Mouse (Mus musculus) heart, embryonic 13.5 days (tissue): ENCODE data around the gene Gpd1. TPM values are rescaled to one million over a fixed set of nuclear protein-coding genes. Genes with fewer than 3 reads are reported as not detected.
A peak's percentile ranks its signal among the peaks of the same experiment; 100 is the strongest.
"Not testable (repeated sequence)": the region's sequence is repeated elsewhere in the genome, so short reads cannot be mapped to it uniquely, and the experiment has no call there.

Experiments
- ATAC-seq: fragments of 200-750 bp; cut with Nextera tagmentation; 2 replicates; pipeline ENCODE4 v1.8.0; 2017; ENCODE audit warnings: moderate TSS enrichment; ENCODE audit not compliant: insufficient number of reproducible peaks, low FRiP score, low TSS enrichment; ENCODE audit errors: extremely low read depth
- H3K27ac ChIP-seq: fragments of 300-500 bp; sonication (generic); replicated peaks from 2 replicates; pipeline ENCODE4 v1.5.1; 2015; ENCODE audit warnings: moderate library complexity, mild to moderate bottlenecking, inconsistent platforms
- H3K27me3 ChIP-seq: fragments of 300-500 bp; sonication (generic); replicated peaks from 2 replicates; pipeline ENCODE4 v1.6.1; 2015; ENCODE audit warnings: mild to moderate bottlenecking, inconsistent platforms
- H3K36me3 ChIP-seq: fragments of 300-500 bp; sonication (generic); 2 replicates; pipeline ENCODE4 v1.6.1; 2015; ENCODE audit warnings: mild to moderate bottlenecking, inconsistent platforms
- H3K4me1 ChIP-seq: fragments of 300-500 bp; sonication (generic); 2 replicates; pipeline ENCODE4 v1.6.1; 2015; ENCODE audit warnings: inconsistent platforms
- H3K4me2 ChIP-seq: fragments of 300-500 bp; sonication (generic); 2 replicates; pipeline ENCODE4 v1.6.1; 2015; ENCODE audit warnings: inconsistent platforms, mild to moderate bottlenecking, moderate library complexity
- H3K4me3 ChIP-seq: fragments of 300-500 bp; sonication (generic); 2 replicates; pipeline ENCODE4 v1.5.1; 2015; ENCODE audit warnings: moderate library complexity, mild to moderate bottlenecking, inconsistent platforms
- H3K9ac ChIP-seq: fragments of 300-500 bp; sonication (generic); 2 replicates; pipeline ENCODE4 v1.6.1; 2015; ENCODE audit warnings: inconsistent platforms, mild to moderate bottlenecking, moderate library complexity
- H3K9me3 ChIP-seq: fragments of 300-500 bp; sonication (generic); 2 replicates; pipeline ENCODE4 v1.6.1; 2016; ENCODE audit warnings: inconsistent platforms
- WGBS: fragments of 180-500 bp; shearing (Covaris S2); methylation state at CpG from one replicate; pipeline ENCODE4 v1.1.7; 2015; ENCODE audit warnings: mixed read lengths; 5-methylcytosine and 5-hydroxymethylcytosine counted together
- polyA plus RNA-seq: library from polyadenylated mRNA; unstranded; fragments of >200 nt; fragmentation: Nextera tagmentation; extraction: Ambion mirVana; gene quantifications from 2 replicates; pipeline ENCODE4 v1.2.1, GENCODE M21; 2015

Gpd1 gene
- polyA plus RNA-seq, 1 experiment from 2014 or later, result 1.3 TPM

- H3K4me1 ChIP-seq, result peaks cover 44% of the 10 kb centered on the region
- peaks cover 37% of the 10 kb centered on the region for H3K36me3 ChIP-seq
- peak overlapping the region; percentile 91 for H3K4me2 ChIP-seq
- H3K9ac ChIP-seq, result peak overlapping the region; percentile 79
- H3K27me3 ChIP-seq, result no peaks in the 10 kb centered on the region
- H3K9me3 ChIP-seq, result peaks cover 7% of the 10 kb centered on the region; the same call in 1 of the 2 replicates
- peak overlapping the region; percentile 98 for H3K4me3 ChIP-seq
- 6% methylated on average over 16 of the region's 16 CpGs for WGBS
- peak overlapping the region; percentile 96 for H3K27ac ChIP-seq
- ATAC-seq, result no peak
These were observed 7.1 kb downstream of the Gpd1 start for GRCm38 (mm10) chr15:99724292-99725021.

DNA sequence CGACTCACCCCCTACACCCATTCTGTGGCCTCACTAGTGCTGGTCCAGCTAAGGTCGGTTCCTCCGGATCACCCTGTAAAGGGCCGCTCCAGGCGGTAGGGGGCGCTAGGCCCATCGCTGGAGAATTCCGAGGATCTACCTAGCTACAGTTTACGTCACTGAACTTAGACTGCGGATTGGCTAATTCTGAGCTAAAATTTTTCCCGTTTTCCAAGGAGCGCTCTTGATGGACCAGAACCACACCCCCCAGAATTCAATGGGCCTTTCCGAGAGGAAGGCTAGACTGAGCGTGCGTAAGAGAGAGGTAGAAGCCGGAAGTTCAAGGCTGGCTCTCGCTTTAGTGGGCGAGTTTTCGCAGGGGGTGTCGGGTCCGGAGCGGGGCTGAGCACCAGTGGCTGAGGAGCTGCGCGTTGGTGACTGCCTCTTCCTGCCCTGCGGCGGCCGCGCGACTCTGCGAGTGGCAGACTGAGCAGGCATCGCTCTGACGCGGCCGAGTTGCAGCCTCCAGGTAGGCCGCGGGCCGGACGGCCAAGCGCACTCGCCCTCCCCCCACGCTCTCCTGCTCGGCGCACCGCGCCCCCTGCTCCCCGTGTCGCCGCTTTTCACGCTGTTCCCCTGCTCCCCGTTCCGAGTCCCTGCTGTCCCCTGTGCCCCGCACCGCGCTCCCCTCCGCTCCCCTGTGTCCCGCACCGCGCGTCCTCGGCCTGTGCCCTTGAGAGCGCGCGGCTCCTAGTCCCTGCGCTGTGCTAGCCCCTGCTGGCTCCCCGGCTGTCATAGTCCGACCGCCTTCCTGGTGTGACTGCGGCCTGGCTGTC lies 8.2 kb downstream of the Gpd1 start, which contains the start of gene Cox14:
Cox14 (plus strand) TSS at position 278 of the 815 bp plus-strand sequence.
- Histone ChIP-seq H3K4me1 (peaks cover 44% of the 10 kb centered on the region), H3K27ac (peak within 1 kb of the TSS; percentile 96), H3K4me2 (peak within 1 kb of the TSS; percentile 91), H3K9me3 (peaks cover 7% of the 10 kb centered on the region; the same call in 1 of the 2 replicates), H3K36me3 (peaks cover 43% of the 10 kb centered on the region), H3K4me3 (peak within 1 kb of the TSS; percentile 98), H3K9ac (peak within 1 kb of the TSS; percentile 98), H3K27me3 (no peaks in the 10 kb centered on the region)
- under 1% methylated on average over 56 of the region's 68 CpGs for WGBS
- ATAC-seq, result peak; percentile 89

DNA sequence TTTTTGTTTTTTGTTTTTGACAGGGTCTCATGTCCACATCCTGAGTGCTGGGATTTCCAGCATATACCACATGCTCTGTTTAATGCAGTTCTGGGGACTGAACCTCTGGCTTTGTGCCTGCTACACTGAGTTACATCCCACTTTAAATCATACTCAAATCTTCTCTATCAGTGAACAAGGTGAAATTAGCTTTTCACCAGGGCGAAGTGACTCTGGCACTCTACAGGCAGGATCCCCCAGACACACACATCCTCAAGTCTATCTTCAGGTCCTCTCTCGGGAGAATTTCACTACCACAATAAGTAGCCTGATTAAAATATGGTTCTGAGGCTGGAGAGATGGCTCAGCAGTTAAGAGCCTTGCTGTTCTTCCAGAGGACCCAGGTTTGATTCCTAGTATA lies 9.2 kb downstream of the Gpd1 start:
- H3K4me1 ChIP-seq, result peaks cover 44% of the 10 kb centered on the region
- H3K9me3 ChIP-seq, result peaks cover 7% of the 10 kb centered on the region; the same call in 1 of the 2 replicates
- peak overlapping the region; percentile 91 for H3K4me2 ChIP-seq
- peak overlapping the region; percentile 98 for H3K4me3 ChIP-seq
- 56% methylated on average over 2 of the region's 2 CpGs for WGBS
- peaks cover 42% of the 10 kb centered on the region for H3K36me3 ChIP-seq
- peak overlapping the region; percentile 98 for H3K9ac ChIP-seq
- peak overlapping the region; percentile 96; the same call in 1 of the 2 replicates for H3K27ac ChIP-seq
- no peak for ATAC-seq
- no peaks in the 10 kb centered on the region for H3K27me3 ChIP-seq

GRCm38 (mm10) chr15:99727039-99727438 lies 9.7 kb downstream of the Gpd1 start:
- not testable (repeated sequence) for H3K9me3 ChIP-seq, H3K27ac ChIP-seq, ATAC-seq, H3K9ac ChIP-seq, H3K27me3 ChIP-seq, H3K4me3 ChIP-seq
- H3K4me1 ChIP-seq, result peaks cover 39% of the 10 kb centered on the region
- WGBS, result 92% methylated on average over 5 of the region's 5 CpGs
- H3K4me2 ChIP-seq, result peak overlapping the region; percentile 91; the same call in 1 of the 2 replicates
- peaks cover 43% of the 10 kb centered on the region for H3K36me3 ChIP-seq

DNA sequence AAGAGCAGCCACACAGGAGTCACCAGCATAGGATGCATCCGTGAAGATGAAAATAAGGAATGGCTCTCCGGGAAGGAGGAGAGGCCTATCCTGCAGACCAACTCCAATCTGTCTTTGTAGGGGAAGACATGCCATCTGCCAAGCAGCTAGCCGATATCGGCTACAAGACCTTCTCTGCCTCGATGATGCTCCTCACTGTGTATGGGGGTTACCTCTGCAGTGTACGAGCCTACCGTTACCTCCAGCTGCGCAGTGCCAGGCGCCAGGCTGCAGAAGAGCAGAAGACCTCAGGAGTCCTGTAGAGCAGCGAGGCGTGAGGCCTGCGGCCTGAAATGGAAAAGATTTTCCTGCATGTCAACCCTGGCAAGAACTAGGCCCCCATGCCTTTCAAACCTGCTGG lies 10.2 kb downstream of the Gpd1 start:
- Histone ChIP-seq H3K27ac (no peak overlapping the region), H3K9ac (no peak overlapping the region), H3K27me3 (no peaks in the 10 kb centered on the region), H3K36me3 (peaks cover 47% of the 10 kb centered on the region), H3K4me2 (no peak overlapping the region), H3K4me1 (peaks cover 34% of the 10 kb centered on the region), H3K9me3 (peaks cover 7% of the 10 kb centered on the region; the same call in 1 of the 2 replicates), H3K4me3 (no peak overlapping the region)
- WGBS, result 95% methylated on average over 12 of the region's 12 CpGs
- ATAC-seq, result no peak

- Histone ChIP-seq H3K27me3 (no peaks in the 10 kb centered on the region), H3K36me3 (peaks cover 54% of the 10 kb centered on the region)
These were observed 10.9 kb downstream of the Gpd1 start for GRCm38 (mm10) chr15:99728211-99728610.

GRCm38 (mm10) chr15:99729056-99729783 lies 11.9 kb downstream of the Gpd1 start:
- H3K4me2 ChIP-seq, result no peak overlapping the region
- ATAC-seq, result no peak
- no peaks in the 10 kb centered on the region for H3K27me3 ChIP-seq
- H3K4me1 ChIP-seq, result peaks cover 17% of the 10 kb centered on the region
- H3K36me3 ChIP-seq, result peaks cover 64% of the 10 kb centered on the region
- no peak overlapping the region for H3K27ac ChIP-seq
- no peak overlapping the region for H3K4me3 ChIP-seq
- H3K9ac ChIP-seq, result no peak overlapping the region
- WGBS, result 98% methylated on average over 4 of the region's 4 CpGs
- H3K9me3 ChIP-seq, result peaks cover 7% of the 10 kb centered on the region; the same call in 1 of the 2 replicates

More at GRCm38 (mm10) chr15:99728211-99728610, 10.9 kb downstream of the Gpd1 start:
- no peak for ATAC-seq
- Histone ChIP-seq H3K4me3 (no peak overlapping the region), H3K4me1 (peaks cover 27% of the 10 kb centered on the region), H3K9ac (no peak overlapping the region), H3K9me3 (peaks cover 7% of the 10 kb centered on the region; the same call in 1 of the 2 replicates), H3K27ac (no peak overlapping the region), H3K4me2 (no peak overlapping the region)
- WGBS, result 96% methylated on average over 5 of the region's 5 CpGs

- H3K36me3 ChIP-seq, result peaks cover 82% of the 10 kb centered on the region
- H3K9me3 ChIP-seq, result peaks cover 7% of the 10 kb centered on the region; the same call in 1 of the 2 replicates
- no peak overlapping the region for H3K27ac ChIP-seq
- no peaks in the 10 kb centered on the region for H3K27me3 ChIP-seq
- no peak overlapping the region for H3K4me2 ChIP-seq
- H3K4me1 ChIP-seq, result peaks cover 8% of the 10 kb centered on the region
- no peak for ATAC-seq
- WGBS, result 87% methylated on average over 2 of the region's 2 CpGs
- no peak overlapping the region for H3K9ac ChIP-seq
- no peak overlapping the region for H3K4me3 ChIP-seq
These were observed 13.9 kb downstream of the Gpd1 start for GRCm38 (mm10) chr15:99731167-99731566.

DNA sequence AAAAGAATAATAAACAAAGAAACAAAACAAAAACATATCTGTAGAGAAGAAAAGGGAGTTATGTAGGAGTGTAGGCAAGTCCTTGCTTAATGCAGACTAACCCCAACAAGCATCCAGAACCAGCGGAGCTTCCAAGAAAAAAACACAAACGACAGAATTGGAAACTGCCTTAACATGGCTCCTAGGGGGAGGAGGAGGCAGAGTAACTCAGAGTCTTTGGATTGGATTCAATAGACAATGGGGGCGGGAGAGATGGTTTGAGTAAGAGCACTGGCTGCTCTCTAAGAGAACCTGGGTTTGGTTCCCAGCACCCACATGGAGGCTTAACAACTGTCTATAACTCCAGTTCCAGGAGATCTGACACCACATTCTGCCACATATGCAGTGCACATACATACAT lies 14.4 kb downstream of the Gpd1 start:
- Histone ChIP-seq H3K9me3 (peaks cover 7% of the 10 kb centered on the region; the same call in 1 of the 2 replicates), H3K9ac (no peak overlapping the region), H3K4me1 (peaks cover 3% of the 10 kb centered on the region), H3K4me3 (no peak overlapping the region), H3K4me2 (no peak overlapping the region), H3K27me3 (no peaks in the 10 kb centered on the region), H3K36me3 (peaks cover 87% of the 10 kb centered on the region), H3K27ac (no peak overlapping the region)
- no peak for ATAC-seq
- WGBS, result 84% methylated on average over 3 of the region's 3 CpGs

DNA sequence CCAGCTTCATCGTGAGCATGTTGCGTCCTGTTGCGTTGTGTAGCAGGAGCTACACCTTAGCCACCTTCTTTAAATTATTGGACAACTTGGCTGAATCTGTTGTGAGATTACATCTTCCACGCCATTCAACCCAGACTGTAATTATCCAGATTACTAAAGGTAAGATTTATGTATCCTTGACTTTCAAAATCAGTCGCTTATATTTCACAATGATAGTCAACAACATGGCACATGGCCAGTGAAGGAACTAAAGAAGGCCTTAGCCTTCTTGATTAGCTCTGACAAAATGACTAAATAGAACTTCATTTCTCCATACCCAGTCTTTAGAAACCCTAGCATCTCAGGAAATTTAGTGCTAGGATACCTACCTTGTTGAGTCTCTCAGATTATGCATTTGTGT lies 15.9 kb downstream of the Gpd1 start:
- 94% methylated on average over 5 of the region's 5 CpGs for WGBS
- no peak for ATAC-seq
- Histone ChIP-seq H3K9ac (no peak overlapping the region), H3K27me3 (no peaks in the 10 kb centered on the region), H3K36me3 (peaks cover 93% of the 10 kb centered on the region), H3K27ac (no peak overlapping the region), H3K4me3 (no peak overlapping the region), H3K4me1 (no peaks in the 10 kb centered on the region), H3K9me3 (peaks cover 7% of the 10 kb centered on the region; the same call in 1 of the 2 replicates), H3K4me2 (no peak overlapping the region)

GRCm38 (mm10) chr15:99735631-99736030 lies 18.3 kb downstream of the Gpd1 start:
- H3K36me3 ChIP-seq, result peaks cover 95% of the 10 kb centered on the region
- no peak overlapping the region for H3K4me3 ChIP-seq
- no peak overlapping the region for H3K4me2 ChIP-seq
- no peaks in the 10 kb centered on the region for H3K27me3 ChIP-seq
- H3K9ac ChIP-seq, result no peak overlapping the region
- no peak overlapping the region for H3K27ac ChIP-seq
- no peak for ATAC-seq
- 83% methylated on average over 2 of the region's 2 CpGs for WGBS
- no peaks in the 10 kb centered on the region for H3K9me3 ChIP-seq
- H3K4me1 ChIP-seq, result no peaks in the 10 kb centered on the region
